Mouse (Mus musculus): ENCODE data around the gene Gfral.
A peak's percentile ranks its signal among the peaks of the same experiment; 100 is the strongest.

Gene Gfral

DNA sequence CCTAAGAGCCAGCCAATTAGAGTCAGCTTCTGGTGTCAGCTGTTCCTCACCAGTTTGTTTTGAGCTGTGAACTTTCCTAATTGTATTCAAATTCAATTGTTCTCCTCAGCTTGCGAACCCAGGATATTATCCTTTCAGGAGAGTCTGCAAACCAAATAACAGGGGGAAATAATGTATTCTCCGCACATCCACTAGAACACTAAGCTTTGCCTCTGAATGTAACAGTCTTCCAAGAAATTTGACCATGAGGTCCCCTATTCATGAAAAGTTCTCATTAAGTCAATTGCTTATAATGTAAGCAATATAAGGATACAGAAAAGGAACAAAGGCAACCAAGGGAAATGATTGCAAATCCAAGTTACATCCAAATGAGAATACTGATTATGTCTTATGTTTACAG lies at the start of gene Gfral:
Gfral (minus strand) TSS at position 101 of the 400 bp plus-strand sequence.
- no peak for DNase-seq (ENCODE audit: low spot score)

DNA sequence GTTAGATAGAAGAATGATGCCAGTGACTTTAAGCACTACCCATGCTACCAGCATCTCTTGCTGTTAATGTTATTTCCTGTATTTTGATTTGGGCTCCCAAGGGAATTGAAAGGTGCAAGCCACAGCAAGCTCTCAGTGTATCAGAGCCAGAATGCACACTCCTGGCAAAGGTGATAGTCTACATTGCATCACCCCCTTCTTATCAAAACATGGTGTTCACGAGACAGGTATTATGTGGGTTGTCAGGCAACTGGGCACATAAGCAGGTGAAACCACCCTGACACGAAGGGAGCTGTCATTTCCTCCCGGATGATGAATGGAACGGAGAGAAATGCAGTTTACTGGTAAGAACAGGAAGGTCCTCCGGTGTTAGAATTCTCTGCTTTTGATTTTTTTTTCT lies 44.3 kb upstream of the Gfral start:
- no peak for DNase-seq (ENCODE audit: low spot score)

DNA sequence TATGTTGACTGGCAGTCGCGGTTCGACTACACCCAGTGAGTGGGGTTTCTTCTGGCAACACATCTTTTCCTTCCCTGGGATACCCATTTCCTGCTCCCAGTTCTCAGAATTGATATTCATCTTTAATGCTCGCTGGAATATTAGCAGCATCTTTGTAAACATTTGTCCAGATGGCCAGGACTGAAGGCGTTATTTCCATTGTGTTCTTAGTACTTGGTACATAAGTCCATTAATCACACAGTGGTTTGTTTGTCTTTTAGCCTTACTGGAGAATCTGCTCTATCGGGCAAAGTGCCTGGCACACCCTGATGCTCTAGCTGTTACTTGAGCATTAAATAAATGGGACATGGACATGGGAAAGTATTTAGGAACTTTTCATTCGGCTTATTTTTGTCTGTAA lies 39.1 kb upstream of the Gfral start:
- DNase-seq (ENCODE audit: low spot score): no peak

DNA sequence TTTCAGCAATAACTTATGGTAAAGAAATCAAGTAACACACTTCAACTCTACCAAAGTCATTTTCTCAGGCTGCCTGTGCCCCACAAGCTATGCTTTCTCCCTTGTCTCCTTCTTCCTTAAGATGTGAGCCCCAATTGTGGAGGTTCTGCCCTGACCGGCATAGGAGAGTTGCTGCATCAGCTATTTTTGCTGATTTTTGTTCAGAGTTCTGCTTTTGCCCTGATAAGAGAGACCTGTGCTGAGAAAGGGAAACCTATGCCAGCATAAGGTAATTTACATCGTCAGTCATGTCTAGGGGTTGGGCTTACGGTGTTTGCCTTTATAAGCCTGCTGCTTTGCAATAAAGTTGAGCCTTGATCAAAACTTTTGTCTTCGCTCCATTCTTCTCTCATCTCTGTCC lies 38.7 kb upstream of the Gfral start:
- DNase-seq (ENCODE audit: low spot score): no peak

DNA sequence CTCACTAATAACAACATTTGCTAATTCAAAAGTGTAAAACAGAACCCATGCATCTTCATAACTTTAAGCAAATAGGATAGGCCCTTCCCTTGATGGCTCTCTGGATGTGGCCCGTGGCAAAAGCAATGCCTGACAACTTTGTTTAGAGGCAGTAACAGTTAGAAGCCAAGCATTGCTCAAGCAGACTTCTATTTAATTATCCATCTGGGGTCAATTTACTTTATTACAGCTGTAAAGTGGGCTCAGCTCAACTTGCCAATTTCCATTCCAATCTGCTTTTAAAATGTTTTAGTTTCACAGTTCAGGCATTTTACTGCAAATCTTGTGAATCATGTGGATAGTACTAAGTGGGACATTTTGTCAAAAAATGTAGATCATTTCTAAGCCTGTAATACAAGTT lies 28.9 kb upstream of the Gfral start:
- no peak for DNase-seq (ENCODE audit: low spot score)

DNA sequence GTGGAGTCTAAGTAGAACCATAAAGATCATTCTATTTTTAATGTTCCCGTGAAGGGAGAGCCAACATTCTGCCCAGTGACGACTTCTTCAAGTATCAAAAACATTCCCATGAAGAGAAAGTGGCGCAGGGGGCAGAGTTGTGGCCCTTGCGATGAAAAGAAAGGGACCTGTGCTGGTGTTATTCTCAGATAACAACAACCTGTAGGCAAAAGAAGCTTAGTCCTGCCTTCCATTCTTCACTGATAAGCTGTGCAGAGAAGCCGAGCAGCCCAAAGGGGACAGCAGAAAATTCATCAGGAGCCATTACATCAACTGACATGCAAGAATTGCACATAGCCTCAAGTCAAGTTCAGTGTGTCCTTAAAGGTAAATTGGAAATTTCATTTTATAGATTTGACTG lies 24.5 kb upstream of the Gfral start:
- no peak for DNase-seq (ENCODE audit: low spot score)

DNA sequence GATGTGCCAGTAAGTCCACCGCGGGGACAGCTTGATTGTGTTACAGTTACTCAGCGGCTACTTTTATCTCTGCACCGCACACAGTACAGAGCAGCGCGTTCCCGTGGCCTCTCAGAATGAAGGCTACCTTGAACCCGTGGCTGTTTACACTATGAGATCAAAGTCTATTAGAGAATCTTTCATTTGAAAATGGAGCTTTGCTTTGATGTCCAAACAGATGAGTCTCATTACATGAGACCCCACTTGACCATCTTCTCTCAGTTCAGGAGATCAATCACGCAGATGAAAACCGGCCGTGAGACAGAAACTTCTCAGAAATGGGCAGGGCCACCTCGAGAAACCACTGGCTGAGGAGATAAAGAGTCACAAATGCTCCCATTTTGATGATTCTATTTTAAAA lies 23.8 kb upstream of the Gfral start:
- DNase-seq (ENCODE audit: low spot score): no peak

DNA sequence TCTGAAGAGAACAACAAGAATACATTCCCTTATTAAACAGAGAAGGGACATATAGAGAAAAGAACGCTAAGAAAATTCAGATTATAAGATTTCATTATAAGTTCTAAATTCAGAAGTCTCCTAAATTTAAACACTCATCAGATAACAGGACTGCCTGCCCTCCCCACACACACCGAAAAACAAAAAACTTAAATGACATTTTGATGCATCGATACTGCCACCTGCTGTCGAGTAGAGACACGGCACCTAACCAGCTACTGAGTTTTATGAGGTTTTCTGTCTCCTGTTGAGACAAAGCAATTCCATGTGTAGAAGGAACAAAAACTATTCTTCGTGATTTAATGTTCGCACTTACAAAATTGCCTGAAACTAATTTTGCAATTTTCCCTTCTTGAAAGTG lies 23.2 kb upstream of the Gfral start:
- peak; percentile 67 for DNase-seq (ENCODE audit: low spot score)

DNA sequence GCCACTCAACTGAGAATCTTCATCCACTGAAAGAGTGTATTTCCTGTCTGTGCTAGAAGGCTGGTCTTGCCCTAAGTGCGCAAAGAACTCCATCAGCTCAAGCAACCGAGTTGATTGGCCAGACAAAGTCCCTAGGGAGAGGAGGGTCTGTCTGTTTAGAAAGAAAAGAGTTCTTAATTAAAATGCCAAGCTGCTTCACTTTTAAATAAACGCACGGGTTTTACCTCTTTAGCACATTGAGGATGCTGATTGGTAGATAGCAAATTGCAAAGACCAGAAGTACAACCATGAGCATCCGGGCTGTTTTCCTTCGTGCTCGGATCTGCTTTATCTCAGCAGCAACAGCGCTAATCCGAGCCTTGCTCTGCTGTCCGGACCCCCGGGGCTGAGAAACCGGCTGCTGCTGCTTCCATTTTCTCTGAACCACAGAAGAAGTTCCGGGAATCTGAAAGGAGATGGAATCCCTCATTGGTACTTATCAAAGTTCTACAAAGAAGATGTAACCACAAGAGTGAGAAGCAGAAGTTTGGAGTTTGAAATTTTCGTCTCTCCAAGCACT lies 22.6 kb upstream of the Gfral start:
- DNase-seq (ENCODE audit: low spot score): no peak

DNA sequence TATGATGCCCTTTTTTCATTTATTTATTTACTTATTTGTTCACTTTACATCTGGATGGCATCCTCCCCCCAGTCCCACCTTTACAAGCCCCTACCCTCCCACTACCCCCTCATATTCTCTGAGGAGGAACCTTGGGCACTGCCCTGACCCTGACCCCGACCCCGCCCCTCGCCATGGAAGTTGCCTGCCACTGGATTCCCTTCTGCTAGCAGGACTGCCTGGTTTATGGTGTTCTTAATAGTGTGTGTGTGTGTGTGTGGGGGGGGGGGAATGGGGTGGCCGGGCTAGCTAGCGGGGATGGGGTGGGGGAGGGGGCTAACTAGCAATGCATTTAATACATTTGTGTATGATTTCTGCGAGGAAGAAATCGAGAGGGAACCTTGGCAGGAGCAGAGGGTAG lies 21.4 kb upstream of the Gfral start:
- no peak for DNase-seq (ENCODE audit: low spot score)

DNA sequence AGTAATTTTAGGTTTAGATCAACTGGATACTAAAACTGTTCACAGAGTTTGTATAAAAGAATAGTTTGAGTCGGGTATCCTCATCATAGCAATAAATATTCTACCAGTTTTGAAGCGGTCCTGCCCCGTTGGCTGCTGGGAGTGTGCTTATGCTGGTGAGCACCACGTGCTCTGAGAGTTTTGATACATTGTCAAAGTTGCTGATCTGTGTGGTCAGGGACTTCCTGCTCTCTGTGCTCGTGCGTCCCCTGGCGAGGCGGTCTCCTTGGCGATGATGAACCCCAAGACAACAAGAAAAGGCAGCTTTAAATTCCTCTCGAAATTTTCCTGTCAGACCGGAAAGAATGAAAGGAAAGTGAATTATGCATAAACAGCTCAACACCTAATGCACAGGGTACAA lies 16.9 kb upstream of the Gfral start:
- no peak for DNase-seq (ENCODE audit: low spot score)

DNA sequence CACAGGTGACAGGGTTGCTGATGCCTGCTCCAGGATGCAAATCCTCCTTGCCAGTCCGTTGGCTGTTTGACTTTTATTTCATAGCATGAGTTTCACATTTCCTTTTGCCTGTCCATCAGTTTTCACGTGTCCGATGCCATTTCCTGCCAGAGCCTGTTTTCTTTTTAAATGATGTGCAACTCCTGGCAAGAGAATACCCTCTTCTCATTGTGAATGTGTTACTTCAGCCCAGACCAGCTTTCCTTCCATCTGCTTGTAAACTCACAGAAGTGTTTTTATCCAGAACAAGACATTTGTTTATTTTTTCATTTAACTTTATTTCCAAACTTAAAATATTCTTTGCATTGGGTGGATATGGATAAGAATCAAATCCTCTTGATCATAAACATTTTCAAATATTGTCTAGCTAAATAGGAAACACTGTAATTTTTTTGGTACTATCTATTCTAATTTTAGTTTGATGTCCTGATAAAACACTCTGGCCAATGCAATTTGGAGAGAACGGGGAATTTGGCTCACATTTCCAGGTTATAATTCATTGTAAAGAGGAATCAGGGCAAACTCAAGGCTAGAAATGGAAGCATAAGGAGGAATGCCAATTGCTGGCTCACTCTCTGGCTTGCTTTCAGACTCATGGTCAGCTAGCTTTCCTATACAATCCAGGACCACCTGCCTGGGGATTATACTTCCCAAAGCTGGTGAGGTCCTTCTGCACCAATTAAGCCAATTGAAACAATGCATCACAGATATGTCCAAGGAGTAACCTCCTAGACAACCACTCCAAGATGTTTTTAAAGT lies 3.9 kb upstream of the Gfral start:
- no peak for DNase-seq (ENCODE audit: low spot score)

DNA sequence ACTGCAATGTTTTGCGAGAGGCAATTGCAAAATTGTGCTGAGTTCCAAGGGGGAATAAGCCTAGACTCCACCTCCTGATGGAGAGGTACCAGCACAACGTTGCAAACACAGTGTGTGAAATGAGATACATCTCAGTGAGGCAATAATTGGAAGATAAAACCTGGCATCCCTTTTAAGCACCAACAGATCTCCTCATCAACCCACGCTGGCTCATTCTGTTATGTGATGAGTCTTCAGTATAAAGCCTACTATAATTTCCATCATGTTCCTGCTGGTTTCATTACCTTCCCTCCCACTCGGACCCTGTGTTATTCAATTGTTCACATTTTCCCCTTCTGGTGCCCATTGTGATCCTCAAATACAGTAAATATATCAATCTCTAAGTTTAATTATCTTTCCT lies 1.2 kb upstream of the Gfral start:
- no peak for DNase-seq (ENCODE audit: low spot score)

DNA sequence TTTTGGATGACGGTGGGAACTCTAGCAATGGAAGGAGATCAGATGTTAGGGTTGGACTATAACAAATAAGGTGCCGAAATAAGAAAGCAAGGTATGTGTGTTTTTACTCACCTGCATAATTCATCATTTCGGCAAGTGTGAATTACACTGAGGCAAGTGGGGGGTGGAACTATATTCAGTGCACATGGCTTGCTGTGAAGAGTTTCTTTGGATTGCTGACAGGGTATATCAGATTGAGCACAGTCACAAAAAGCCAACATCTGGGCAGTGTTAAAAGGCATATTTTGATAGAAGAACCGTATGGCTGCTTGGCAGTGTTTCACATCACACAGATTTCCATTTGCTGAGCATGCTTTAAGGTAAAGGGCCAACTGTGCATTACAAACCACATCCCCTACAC lies 16.5 kb downstream of the Gfral start:
- no peak for DNase-seq (ENCODE audit: low spot score)

DNA sequence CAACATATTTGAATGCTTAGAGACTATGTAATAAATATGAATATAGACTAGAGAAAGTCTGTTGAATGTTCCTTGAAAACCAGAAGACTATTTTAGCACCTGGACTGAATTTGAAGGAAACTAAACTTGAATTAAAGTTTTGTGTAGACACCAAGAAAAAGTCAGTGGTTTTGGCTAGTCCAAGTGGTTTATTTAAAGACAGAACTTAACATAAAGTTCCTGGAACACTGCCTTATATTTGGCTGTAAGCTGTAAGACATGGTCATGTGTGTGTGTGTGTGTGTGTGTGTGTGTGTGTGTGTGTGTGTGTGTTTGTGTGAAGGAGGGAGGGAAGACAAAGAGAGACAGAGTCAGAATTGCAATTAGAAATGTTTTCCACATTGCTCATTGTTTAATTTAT lies 34.2 kb downstream of the Gfral start:
- DNase-seq (ENCODE audit: low spot score): no peak

DNA sequence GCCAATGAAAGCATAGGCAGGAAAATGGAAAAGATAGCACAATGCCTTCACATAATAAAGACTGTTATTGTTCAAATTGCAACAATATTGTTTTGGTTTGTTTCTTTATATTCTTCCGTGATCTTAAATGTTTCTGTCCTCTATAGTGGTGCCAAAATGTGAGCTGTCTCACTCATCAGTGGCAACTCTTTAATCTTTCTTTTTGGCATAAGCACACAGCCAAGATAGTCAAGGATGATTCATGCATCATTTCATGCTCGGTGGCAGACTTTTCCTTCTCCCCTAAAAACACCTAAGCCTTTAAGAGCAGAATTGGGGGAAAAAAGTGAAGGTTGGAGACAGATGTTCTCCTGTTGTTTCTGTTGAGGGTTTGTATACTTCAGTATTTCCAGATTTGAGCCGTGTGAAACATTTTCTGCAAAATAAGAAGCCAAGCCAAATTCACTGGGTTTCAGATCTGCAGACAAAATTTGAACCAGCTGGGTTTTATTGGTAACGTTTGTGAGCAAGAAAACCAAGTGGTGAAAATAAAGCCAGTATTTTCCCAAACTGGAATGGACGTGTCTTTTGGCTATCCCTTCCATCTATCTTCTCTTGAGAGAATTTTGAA lies 40.7 kb downstream of the Gfral start:
- no peak for DNase-seq (ENCODE audit: low spot score)

DNA sequence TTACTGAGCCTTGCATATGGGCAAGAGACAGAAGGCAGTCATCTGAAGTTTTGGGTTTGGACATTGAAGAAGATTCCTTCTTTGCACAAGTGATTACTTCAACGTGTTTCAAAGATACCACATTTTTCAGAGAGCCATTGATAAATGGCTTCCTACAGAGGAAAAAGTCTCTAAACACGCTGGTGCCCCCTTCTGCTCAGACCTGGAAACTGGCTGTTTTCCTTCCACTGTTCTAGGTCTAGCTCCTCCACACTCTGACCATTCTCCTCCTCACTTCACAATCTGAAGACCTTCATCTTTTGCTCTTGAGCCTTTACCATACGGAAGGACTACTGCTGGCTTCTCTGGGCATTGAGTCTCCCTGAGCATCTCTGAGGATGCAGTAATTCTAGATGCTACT lies 45.1 kb downstream of the Gfral start:
- no peak for DNase-seq (ENCODE audit: low spot score)

DNA sequence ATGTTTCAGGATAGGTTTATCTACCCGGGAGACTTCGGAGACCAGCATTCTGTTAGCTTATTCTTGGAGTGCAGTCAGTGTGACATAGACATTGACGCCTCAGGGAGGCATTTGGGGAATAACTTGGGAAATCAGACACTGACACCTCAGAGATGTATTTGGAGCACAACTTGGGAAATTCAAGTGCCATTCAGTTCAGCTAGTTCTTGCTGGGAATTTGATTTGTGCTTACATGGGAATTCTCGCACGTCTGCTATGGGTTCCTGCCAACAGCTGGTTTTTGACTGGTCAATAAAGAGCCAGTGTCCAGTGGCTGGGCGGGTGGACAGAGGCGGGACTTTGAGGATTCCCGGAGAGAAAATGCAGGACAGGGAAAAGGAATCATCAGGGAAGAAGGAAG lies 51.0 kb downstream of the Gfral start:
- no peak for DNase-seq (ENCODE audit: low spot score)

DNA sequence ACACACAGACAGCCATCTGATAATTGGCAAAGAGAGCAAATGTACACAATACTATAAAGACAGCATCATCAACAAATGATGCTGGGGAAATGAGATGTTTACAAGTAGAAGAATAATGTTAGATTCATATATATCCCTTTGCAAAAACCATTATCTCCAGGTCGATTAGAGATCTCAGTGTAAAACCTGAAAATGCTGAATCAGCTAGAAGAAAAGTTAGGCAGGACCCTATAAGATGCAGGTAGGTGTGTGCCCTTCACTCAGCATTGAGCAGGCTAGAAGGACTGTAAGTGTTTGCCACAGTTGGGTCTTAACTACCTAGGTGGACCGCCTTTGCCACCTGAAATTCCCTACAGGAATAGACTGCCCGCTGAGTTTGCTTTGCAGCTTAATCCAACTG lies 67.9 kb downstream of the Gfral start:
- DNase-seq (ENCODE audit: low spot score): no peak

DNA sequence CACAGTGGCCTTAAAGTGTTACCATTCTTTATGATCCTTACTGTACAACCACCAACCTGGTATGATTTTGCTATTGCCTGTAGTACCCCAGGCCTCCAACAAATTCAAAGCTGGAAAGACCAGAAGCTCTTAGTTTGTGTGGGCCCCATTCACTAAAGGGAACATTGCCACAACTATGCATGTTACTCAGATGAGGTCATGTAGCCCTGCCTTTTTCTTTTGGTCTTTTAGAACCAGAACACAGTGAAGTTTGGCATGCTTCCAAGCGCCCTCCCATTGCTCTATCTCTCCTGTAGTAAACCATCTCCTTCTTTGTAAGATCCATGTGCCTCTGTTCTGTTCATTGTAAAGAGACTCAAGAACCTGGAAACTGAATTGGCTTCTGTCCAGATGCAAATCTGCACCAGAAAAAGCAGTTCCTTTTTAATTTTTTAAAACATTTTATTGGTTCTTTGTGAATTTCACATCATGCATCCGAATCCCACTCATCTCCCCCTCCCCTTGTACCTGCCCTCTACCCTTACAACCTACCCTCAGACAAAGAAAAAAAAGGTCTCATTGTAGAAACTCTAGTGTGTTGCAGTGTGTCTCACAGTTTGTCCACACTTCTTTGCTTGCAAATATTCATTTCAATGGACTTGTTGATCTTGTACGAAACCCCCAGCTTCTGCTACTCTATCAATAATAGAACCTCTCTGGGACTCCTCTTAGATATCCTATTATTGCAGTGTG lies 74.9 kb downstream of the Gfral start:
- no peak for DNase-seq (ENCODE audit: low spot score)

DNA sequence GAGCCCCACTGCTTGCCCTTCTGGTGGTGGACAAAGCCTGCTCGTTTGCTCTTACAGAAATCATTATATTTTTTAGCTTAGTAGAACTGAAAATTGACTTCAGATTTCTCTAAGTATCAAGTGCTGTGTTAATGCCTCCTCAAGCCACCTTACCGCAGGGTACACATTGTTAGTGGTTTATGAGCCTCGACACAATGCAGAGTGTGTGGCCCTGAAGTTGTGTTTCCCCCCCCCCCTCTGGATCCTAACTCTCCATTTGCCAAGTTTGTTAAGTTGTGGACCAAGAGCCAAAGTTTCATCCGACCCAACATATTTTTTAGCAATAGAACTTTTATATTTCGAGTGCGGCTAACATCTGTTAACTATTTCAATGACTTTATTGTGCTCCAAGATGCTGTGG lies 79.4 kb downstream of the Gfral start:
- no peak for DNase-seq (ENCODE audit: low spot score)

DNA sequence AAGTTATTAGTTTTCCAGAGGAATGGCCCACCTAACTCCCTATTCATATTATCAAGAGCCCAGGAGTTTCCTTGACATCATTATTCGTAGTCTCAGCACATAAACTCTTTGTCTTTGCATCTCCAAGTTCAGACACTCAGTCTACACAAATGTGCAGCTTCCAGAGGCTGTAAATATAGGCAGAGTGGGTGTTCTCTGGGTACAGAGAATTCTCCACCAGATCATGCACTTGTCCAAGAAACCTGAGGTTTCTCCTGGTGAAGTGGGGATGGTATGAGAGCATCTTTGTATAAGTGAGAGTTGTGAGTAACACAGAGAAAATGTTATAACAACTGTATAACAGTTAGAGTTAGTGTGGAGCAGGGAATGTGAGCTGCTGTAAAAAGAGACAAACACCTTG lies 84.1 kb downstream of the Gfral start:
- no peak for DNase-seq (ENCODE audit: low spot score)

DNA sequence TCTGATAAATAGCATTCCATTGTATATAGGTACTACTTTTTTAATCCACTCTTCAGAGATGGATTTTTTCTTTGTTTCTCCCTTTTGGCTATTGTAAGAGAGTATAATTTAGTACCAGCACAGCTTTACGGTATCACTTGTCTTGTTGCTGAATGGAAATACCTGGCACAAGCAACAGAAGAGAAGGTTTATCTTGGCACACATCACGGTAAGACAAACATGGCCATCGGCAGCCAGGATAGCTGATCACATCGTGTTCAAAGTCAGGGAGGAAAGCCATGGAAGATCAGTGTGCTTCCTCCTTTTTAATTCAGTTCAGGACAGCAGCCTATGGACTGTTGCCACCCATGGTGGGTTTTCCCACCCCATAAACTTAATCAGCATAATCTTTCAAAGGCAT lies 89.2 kb downstream of the Gfral start:
- no peak for DNase-seq (ENCODE audit: low spot score)
